Mouse (Mus musculus): Measurements from ENCODE around the gene Pygo1. TPM values are rescaled to one million over a fixed set of nuclear protein-coding genes. Genes with fewer than 3 reads are reported as not detected.

Pygo1 gene
- polyA plus RNA-seq, 1 experiment from 2014 or later: 7.5 TPM

DNA sequence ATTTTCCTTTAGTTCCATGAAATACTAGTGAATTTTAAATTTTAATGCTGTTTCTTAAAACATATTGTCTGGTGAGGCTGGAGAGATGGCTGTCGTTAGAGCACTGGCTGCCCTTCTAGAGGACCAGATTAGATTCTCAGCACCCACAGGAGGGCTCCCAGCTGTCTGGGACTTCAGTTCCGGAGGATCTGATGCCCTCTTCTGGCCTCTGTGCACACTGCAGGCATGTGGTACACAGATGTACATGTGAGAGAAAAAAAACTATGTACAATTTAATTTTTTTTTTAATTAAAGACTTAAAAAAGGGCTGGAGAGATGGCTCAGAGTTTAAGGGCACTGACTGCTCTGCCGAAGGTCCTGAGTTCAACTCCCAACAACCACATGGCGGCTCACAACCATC, 9.9 kb downstream of the Pygo1 start:
- 86% methylated on average over 4 of the region's 4 CpGs for WGBS
- H3K9ac ChIP-seq: no peak overlapping the region
- ATAC-seq (ENCODE audit: insufficient number of reproducible peaks, low FRiP score, low TSS enrichment, low read depth): no peak
- peaks cover 17% of the 10 kb centered on the region; the same call in 1 of the 2 replicates for H3K36me3 ChIP-seq
- H3K27me3 ChIP-seq: no peaks in the 10 kb centered on the region
- no peaks in the 10 kb centered on the region for H3K9me3 ChIP-seq (replicated peaks)
- no peak overlapping the region for H3K4me2 ChIP-seq (replicated peaks)
- H3K4me3 ChIP-seq (replicated peaks): no peak overlapping the region
- H3K4me1 ChIP-seq: no peaks in the 10 kb centered on the region
- no peak overlapping the region for H3K27ac ChIP-seq (replicated peaks)

DNA sequence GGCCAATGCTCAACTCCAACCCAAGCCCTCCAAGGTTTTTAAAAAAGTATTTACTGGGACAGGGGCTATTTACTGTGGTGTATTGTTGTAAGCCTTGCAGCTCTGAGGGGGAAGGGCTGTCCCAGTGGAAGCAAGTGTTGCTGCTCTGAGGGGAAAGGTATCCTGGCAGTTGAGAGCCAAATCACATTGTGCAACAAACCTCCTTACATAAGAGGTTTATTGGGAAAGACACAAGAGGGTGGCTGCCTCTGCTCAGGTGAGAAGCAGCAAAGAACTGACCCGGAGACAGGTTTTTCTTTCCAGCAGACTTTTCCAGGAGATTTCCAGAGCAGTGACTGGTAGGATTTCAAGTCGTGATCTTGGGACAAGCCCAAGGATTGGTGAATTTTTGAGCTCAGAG, 10.9 kb downstream of the Pygo1 start:
- H3K4me1 ChIP-seq: no peaks in the 10 kb centered on the region
- ATAC-seq (ENCODE audit: insufficient number of reproducible peaks, low FRiP score, low TSS enrichment, low read depth): no peak
- 54% methylated on average over 2 of the region's 2 CpGs for WGBS
- H3K27ac ChIP-seq (replicated peaks): no peak overlapping the region
- H3K27me3 ChIP-seq: no peaks in the 10 kb centered on the region
- no peak overlapping the region for H3K4me2 ChIP-seq (replicated peaks)
- no peak overlapping the region for H3K4me3 ChIP-seq (replicated peaks)
- no peak overlapping the region for H3K9ac ChIP-seq
- H3K9me3 ChIP-seq (replicated peaks): no peaks in the 10 kb centered on the region
- H3K36me3 ChIP-seq: peaks cover 17% of the 10 kb centered on the region; the same call in 1 of the 2 replicates

DNA sequence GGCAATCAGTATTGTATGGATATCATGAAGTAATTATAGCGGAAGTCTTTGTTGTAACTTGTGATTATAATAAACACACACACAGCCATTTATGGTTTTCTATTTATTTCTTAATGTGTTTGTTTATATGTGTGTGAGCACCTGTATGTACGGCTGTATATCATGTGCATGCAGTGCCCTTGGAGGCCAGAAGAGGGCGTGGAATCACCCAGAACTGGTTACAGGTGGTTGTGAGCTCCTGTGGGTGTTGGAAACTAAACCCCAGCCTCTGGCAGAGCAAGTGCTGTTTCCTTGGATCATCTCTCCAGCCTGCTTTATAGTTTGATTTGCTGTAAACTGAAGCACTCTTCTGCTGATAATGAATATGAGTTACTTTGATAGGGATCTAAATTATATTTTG, 18.0 kb downstream of the Pygo1 start:
- Histone ChIP-seq H3K4me1 (no peaks in the 10 kb centered on the region), H3K27ac (replicated peaks) (no peak overlapping the region), H3K9me3 (replicated peaks) (no peaks in the 10 kb centered on the region), H3K4me2 (replicated peaks) (no peak overlapping the region), H3K27me3 (no peaks in the 10 kb centered on the region), H3K4me3 (replicated peaks) (no peak overlapping the region), H3K9ac (no peak overlapping the region), H3K36me3 (peaks cover 38% of the 10 kb centered on the region)
- ATAC-seq (ENCODE audit: insufficient number of reproducible peaks, low FRiP score, low TSS enrichment, low read depth): no peak
- 61% methylated on average over 3 of the region's 3 CpGs for WGBS

DNA sequence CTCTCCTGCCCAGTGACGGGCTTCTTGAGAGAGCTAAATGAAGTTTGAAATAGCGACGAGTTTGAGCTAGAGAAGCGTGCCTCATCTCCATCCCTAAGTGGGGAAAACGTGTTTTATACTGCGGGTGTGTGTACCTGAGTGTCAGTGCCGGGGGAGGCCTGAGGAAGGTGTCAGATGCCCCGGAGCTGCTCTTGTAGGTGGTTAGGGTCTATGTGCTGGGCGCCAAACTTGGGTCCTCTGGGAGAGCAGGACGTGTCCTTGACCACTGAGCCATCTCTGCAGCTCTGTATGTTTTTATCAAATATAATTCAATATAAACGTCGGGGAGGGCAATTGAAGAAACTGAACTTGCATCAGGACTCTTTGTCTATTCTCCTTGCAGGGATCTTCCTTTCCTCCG, 18.8 kb downstream of the Pygo1 start:
- Histone ChIP-seq H3K4me3 (replicated peaks) (no peak overlapping the region), H3K4me2 (replicated peaks) (no peak overlapping the region), H3K9ac (no peak overlapping the region), H3K36me3 (peaks cover 38% of the 10 kb centered on the region), H3K27me3 (no peaks in the 10 kb centered on the region), H3K9me3 (replicated peaks) (no peaks in the 10 kb centered on the region), H3K27ac (replicated peaks) (no peak overlapping the region), H3K4me1 (no peaks in the 10 kb centered on the region)
- no peak for ATAC-seq (ENCODE audit: insufficient number of reproducible peaks, low FRiP score, low TSS enrichment, low read depth)
- WGBS: 89% methylated on average over 13 of the region's 13 CpGs

DNA sequence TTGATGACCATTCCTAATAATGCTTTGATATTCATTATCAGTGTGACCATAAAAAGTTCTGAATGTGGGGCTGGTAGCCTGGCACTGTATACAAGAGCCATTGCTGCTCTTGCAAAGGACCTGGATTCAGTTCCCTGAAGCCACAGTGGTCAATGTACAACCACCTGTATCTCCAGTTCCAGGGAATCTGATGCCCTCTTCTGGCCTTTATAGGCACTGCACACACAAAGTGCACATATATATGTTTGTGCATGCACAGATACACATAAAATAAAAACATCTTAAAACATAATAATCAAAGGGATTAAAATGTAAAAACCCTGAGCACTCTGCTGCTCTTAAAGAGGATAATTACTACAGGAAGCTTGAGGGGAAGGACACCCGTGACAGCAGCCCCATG, 21.6 kb downstream of the Pygo1 start:
- no peak for ATAC-seq (ENCODE audit: insufficient number of reproducible peaks, low FRiP score, low TSS enrichment, low read depth)
- Histone ChIP-seq H3K27ac (replicated peaks) (no peak overlapping the region), H3K27me3 (no peaks in the 10 kb centered on the region), H3K36me3 (peaks cover 38% of the 10 kb centered on the region), H3K9ac (no peak overlapping the region), H3K9me3 (replicated peaks) (no peaks in the 10 kb centered on the region), H3K4me2 (replicated peaks) (no peak overlapping the region), H3K4me3 (replicated peaks) (no peak overlapping the region), H3K4me1 (no peaks in the 10 kb centered on the region)
- 100% methylated on average over 1 of the region's 1 CpGs for WGBS

- WGBS: 70% methylated on average over 7 of the region's 7 CpGs
- Histone ChIP-seq H3K4me2 (replicated peaks) (no peak overlapping the region), H3K27me3 (no peaks in the 10 kb centered on the region), H3K4me1 (no peaks in the 10 kb centered on the region), H3K27ac (replicated peaks) (no peak overlapping the region), H3K4me3 (replicated peaks) (no peak overlapping the region), H3K9me3 (replicated peaks) (no peaks in the 10 kb centered on the region), H3K36me3 (peaks cover 25% of the 10 kb centered on the region), H3K9ac (no peak overlapping the region)
- no peak for ATAC-seq (ENCODE audit: insufficient number of reproducible peaks, low FRiP score, low TSS enrichment, low read depth)
These were observed 24.1 kb downstream of the Pygo1 start for GRCm38 (mm10) chr9:72949572-72949971.

GRCm38 (mm10) chr9:72954746-72955145, 29.3 kb downstream of the Pygo1 start:
- no peak overlapping the region for H3K27ac ChIP-seq (replicated peaks)
- no peak for ATAC-seq (ENCODE audit: insufficient number of reproducible peaks, low FRiP score, low TSS enrichment, low read depth)
- no peaks in the 10 kb centered on the region for H3K9me3 ChIP-seq (replicated peaks)
- H3K9ac ChIP-seq: no peak overlapping the region
- no peaks in the 10 kb centered on the region for H3K27me3 ChIP-seq
- no peak overlapping the region for H3K4me2 ChIP-seq (replicated peaks)
- WGBS: 54% methylated on average over 2 of the region's 2 CpGs
- no peak overlapping the region for H3K4me3 ChIP-seq (replicated peaks)
- no peaks in the 10 kb centered on the region for H3K36me3 ChIP-seq
- H3K4me1 ChIP-seq: 0 out of 2 replicates have a peak, but pooled peaks cover 4% of the 10 kb centered on the region

DNA sequence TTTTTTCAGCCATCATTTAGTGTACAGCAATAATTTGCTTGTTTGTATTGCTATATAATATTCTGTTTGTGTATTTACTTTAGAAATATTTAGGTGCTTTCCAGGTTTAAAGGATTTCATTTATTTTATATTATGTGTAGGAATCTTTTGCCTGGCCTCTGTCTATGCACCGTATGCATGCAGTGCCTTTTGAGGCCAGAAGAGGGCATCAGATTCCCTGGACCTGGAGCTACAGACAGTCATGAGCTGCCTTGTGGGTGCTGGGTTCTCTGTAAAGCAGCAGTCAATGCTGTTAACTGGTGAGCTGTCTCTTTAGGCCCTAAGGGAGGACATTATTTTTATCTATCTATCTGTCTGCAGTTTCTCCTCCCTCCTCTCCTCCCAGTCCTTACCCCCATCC, 30.1 kb downstream of the Pygo1 start:
- H3K27ac ChIP-seq (replicated peaks): no peak overlapping the region
- no peak overlapping the region for H3K4me2 ChIP-seq (replicated peaks)
- WGBS: 17% methylated on average over 1 of the region's 1 CpGs
- no peak overlapping the region for H3K4me3 ChIP-seq (replicated peaks)
- H3K36me3 ChIP-seq: no peaks in the 10 kb centered on the region
- H3K4me1 ChIP-seq: 0 out of 2 replicates have a peak, but pooled peaks cover 4% of the 10 kb centered on the region
- H3K27me3 ChIP-seq: no peaks in the 10 kb centered on the region
- no peak overlapping the region for H3K9ac ChIP-seq
- no peaks in the 10 kb centered on the region for H3K9me3 ChIP-seq (replicated peaks)
- no peak for ATAC-seq (ENCODE audit: insufficient number of reproducible peaks, low FRiP score, low TSS enrichment, low read depth)

DNA sequence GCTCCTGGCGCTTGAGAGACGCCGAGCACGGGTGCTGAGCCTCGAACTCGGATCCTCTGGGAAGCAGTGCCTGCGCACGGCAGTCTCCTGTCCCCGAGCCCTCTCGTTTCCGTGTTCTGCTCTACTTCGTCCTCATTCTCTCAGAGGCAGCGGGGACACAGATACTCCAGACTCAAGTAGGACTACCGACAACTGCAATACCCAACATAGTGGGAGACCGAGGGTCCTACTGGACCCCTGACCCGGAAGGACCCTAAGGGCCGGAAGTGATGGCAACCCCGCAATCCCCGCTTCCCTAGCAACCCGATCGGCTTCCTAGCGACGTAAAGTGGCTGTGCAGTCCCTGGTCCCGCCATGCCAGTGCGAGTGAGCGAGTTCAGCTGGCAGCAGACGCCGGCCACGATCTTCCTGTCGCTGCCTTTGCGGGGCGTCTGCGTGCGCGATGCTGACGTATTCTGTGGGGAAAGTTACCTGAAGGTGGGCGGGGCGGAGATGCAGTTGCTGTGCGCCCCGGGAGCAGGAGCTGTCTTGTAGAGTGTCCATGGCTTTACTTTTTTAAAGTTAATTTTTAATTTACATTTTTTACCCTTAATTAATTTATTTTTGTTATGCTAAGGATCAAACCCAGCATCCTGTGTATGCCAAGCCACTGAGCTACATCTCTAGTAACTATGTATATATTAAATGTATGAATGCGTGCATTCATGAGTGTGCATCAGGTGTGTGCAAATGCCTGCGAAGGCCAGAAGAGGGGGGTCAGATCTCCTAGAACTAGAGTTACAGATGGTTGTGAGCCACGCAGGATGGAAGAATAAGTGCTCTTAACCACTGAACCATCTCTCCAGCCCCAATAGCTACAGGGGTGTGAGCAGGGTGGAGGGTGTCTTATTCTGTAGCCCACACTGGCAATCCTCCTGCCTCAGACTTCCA, 33.3 kb downstream of the Pygo1 start, which contains the start of the genes Dyx1c1 and Gm44503:
Dyx1c1 (plus strand) TSS at position 265 of the 930 bp plus-strand sequence.
Gm44503 (plus strand) TSS at position 332 of the 930 bp plus-strand sequence.
- peak within 1 kb of the TSS; percentile 70 for H3K27ac ChIP-seq (replicated peaks)
- ATAC-seq (ENCODE audit: insufficient number of reproducible peaks, low FRiP score, low TSS enrichment, low read depth): peak; percentile 63

GRCm38 (mm10) chr9:72961346-72961745, 35.9 kb downstream of the Pygo1 start:
- no peak for ATAC-seq (ENCODE audit: insufficient number of reproducible peaks, low FRiP score, low TSS enrichment, low read depth)
- no peak overlapping the region for H3K4me2 ChIP-seq (replicated peaks)
- no peaks in the 10 kb centered on the region for H3K9me3 ChIP-seq (replicated peaks)
- no peak overlapping the region for H3K9ac ChIP-seq
- H3K27ac ChIP-seq (replicated peaks): no peak overlapping the region
- 0 out of 2 replicates have a peak, but pooled peaks cover 4% of the 10 kb centered on the region for H3K4me1 ChIP-seq
- WGBS: 67% methylated on average over 8 of the region's 8 CpGs
- H3K36me3 ChIP-seq: no peaks in the 10 kb centered on the region
- H3K4me3 ChIP-seq (replicated peaks): no peak overlapping the region
- H3K27me3 ChIP-seq: no peaks in the 10 kb centered on the region

More for the DNA sequence above, 33.3 kb downstream of the Pygo1 start, which contains the start of the genes Dyx1c1 and Gm44503:
- Histone ChIP-seq H3K27me3 (no peaks in the 10 kb centered on the region), H3K9me3 (replicated peaks) (no peaks in the 10 kb centered on the region), H3K36me3 (no peaks in the 10 kb centered on the region), H3K9ac (peak within 1 kb of the TSS; percentile 51), H3K4me3 (replicated peaks) (peak within 1 kb of the TSS; percentile 74), H3K4me2 (replicated peaks) (peak within 1 kb of the TSS; percentile 66), H3K4me1 (0 out of 2 replicates have a peak, but pooled peaks cover 4% of the 10 kb centered on the region)
- WGBS: 2% methylated on average over 43 of the region's 43 CpGs

GRCm38 (mm10) chr9:72961959-72962358, 36.5 kb downstream of the Pygo1 start:
- 65% methylated on average over 15 of the region's 15 CpGs for WGBS
- ATAC-seq (ENCODE audit: insufficient number of reproducible peaks, low FRiP score, low TSS enrichment, low read depth): no peak
- Histone ChIP-seq H3K4me1 (0 out of 2 replicates have a peak, but pooled peaks cover 4% of the 10 kb centered on the region), H3K27ac (replicated peaks) (no peak overlapping the region), H3K9me3 (replicated peaks) (no peaks in the 10 kb centered on the region), H3K4me2 (replicated peaks) (no peak overlapping the region), H3K27me3 (no peaks in the 10 kb centered on the region), H3K4me3 (replicated peaks) (no peak overlapping the region), H3K36me3 (no peaks in the 10 kb centered on the region), H3K9ac (no peak overlapping the region)
